Mouse (Mus musculus): ENCODE measurements at regions not wholly inside any gene's neighbourhood (a gene's known extent, or its start where the extent isn't known, plus 50 kb on each side); places are given as distances from the start of the nearest gene placed in this dataset.
A peak's percentile ranks its signal among the peaks of the same experiment; 100 is the strongest.

DNA sequence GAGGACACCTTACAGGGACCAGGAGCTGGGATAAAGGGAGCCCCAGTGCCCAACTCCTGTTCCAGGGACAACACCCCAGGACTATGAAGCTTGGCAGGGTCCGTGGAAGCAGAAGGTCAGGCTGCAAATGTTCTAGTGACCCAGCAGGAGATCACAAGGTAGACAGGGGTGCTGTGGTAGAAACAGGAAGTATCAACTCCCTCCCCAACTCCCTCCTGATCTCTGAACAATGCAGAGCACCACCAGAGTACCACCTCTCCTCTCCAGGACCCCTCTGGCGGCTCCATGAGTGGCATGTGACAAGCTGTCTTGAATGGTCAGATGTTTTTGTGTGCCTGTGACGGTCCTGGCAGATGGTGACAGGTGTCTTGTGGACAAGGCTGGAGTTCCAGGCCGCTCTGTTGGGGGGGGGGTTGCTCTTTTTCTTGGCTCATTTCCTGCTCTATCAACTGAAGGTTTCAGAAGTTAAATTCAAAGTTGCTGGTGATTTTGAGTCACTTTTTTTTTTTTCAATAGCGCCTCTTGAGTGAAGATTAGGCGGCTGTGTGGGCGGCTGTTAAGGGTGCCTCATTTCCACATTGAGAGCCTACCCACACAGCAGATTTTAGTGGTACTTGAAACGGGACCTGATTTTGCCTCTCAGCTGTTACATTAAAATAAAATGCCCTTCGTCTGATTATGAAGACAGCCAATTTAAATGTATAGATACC is 73.1 kb upstream of the 2410004P03Rik start:
- Histone ChIP-seq H3K36me3 (no peaks in the 10 kb centered on the region), H3K9me3 (replicated peaks) (no peaks in the 10 kb centered on the region), H3K27ac (replicated peaks) (0 out of 2 replicates have a peak overlapping the region, but pooled peaks have one; percentile 17), H3K27me3 (ENCODE audit: low read depth, poor library complexity, severe bottlenecking) (no peaks in the 10 kb centered on the region), H3K4me1 (peaks cover 13% of the 10 kb centered on the region), H3K4me3 (no peak overlapping the region)
- 84% methylated on average over 9 of the region's 9 CpGs for WGBS
- DNase-seq (ENCODE audit: low spot score) = no peak

DNA sequence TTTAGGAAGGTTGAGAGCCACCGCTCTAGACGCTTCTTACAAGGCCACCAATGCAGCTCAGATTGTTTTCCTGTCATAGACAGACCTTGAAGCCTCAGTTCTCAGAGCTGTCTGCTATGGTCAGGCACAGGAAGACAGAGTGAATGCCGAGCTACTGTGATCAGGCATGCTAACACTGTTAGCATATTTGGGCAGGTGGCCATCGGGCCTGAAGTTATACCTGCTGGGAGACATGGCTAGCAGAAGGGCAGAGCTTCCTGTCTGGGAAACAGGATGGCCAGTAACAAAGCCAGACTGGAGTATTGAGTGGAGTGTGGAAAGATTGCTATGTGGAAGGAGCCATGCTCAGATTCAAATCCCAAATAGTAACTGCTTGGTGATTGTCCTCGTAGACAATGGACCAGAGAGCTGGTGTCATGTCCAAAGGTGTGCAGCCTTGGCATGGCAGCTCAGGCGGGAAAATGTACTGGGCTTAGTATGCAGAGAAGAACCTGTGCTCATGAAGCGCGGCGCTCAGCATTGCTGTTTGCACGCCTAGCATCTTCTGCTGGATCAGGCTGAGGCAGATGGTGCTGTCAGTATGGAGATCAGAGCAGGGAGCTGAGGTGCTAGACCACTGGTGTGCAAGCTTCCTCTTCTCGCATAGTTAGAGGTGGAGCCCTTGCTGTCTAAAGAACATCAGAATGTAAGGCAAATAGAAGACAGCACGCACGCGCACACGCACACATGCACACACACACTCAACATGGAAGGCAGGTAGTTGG is 60.3 kb upstream of the 2410004P03Rik start:
- no peaks in the 10 kb centered on the region for H3K36me3 ChIP-seq
- no peak overlapping the region for H3K27ac ChIP-seq (replicated peaks)
- 92% methylated on average over 15 of the region's 15 CpGs for WGBS
- H3K4me1 ChIP-seq = peaks cover 4% of the 10 kb centered on the region; the same call in 1 of the 2 replicates
- H3K4me3 ChIP-seq = no peak overlapping the region
- H3K27me3 ChIP-seq (ENCODE audit: low read depth, poor library complexity, severe bottlenecking) = no peaks in the 10 kb centered on the region
- H3K9me3 ChIP-seq (replicated peaks) = no peaks in the 10 kb centered on the region
- no peak for DNase-seq (ENCODE audit: low spot score)

DNA sequence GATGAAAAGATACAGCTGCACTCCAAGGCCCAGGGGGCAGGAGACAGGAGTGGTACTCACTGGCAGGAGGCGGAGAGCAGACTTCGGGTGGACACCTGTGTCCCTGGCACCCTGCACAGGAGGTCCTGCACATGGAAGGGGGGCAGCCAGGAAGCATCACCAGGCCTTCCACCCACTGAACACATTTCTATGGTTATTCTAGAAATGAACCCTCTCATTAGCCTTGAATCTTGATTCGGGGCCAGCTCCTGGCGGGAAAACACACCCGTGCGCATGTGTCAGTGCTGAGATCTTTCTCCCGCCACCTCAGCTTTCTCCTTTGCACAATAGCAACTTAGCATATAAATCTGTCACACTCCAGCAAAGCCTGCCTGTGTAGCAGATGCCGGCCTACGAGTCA is 58.3 kb upstream of the 2410004P03Rik start:
- Histone ChIP-seq H3K9me3 (replicated peaks) (no peaks in the 10 kb centered on the region), H3K27me3 (ENCODE audit: low read depth, poor library complexity, severe bottlenecking) (no peaks in the 10 kb centered on the region), H3K36me3 (no peaks in the 10 kb centered on the region), H3K4me1 (peaks cover 4% of the 10 kb centered on the region; the same call in 1 of the 2 replicates), H3K4me3 (no peak overlapping the region), H3K27ac (replicated peaks) (peak overlapping the region; percentile 38; the same call in 1 of the 2 replicates)
- no peak for DNase-seq (ENCODE audit: low spot score)
- 76% methylated on average over 9 of the region's 9 CpGs for WGBS

DNA sequence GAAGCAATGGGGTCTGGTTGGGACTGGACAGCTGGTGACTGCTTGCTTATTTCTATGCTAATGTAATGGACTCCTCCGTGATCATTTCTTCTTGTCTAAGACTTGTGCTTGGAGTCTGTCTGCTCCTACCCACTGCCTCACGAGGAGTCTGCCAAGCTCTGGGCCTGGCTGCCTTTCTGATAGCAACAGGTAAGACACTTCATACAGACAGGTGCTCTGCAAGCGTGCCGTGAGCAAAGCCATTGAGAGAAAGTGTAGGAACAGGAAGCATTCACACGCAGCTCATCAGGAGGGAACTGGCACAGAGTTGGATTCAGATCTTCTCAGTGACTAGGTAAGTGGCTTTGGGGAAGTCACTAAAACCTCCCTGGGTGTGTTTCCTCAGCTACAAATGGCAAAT is 57.6 kb upstream of the 2410004P03Rik start:
- no peak for DNase-seq (ENCODE audit: low spot score)
- WGBS = 92% methylated on average over 5 of the region's 5 CpGs
- Histone ChIP-seq H3K36me3 (no peaks in the 10 kb centered on the region), H3K27me3 (ENCODE audit: low read depth, poor library complexity, severe bottlenecking) (no peaks in the 10 kb centered on the region), H3K4me3 (no peak overlapping the region), H3K4me1 (peaks cover 4% of the 10 kb centered on the region; the same call in 1 of the 2 replicates), H3K27ac (replicated peaks) (no peak overlapping the region), H3K9me3 (replicated peaks) (no peaks in the 10 kb centered on the region)

DNA sequence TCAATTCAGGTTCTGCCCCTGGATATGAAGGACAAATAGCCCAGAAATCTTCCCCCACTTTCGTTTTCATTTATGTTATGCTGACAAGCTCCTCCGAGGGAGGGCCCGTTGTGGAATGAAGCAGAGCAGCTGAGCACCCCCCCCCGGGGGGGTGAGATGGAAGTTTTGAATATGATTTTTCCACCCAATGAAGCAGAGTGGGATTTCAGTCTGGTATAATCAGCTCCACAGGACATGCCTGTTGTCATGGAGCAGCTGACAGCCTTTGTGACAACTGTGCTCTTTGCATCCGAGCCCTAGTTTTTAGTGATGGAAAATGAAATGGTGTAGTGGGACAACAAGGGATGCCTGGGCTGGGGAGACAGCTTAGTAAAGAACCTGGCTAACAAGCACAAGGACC is 52.4 kb upstream of the 2410004P03Rik start:
- Histone ChIP-seq H3K27me3 (ENCODE audit: low read depth, poor library complexity, severe bottlenecking) (no peaks in the 10 kb centered on the region), H3K9me3 (replicated peaks) (no peaks in the 10 kb centered on the region), H3K4me1 (peaks cover 10% of the 10 kb centered on the region), H3K27ac (replicated peaks) (no peak overlapping the region), H3K4me3 (no peak overlapping the region), H3K36me3 (no peaks in the 10 kb centered on the region)
- DNase-seq (ENCODE audit: low spot score) = no peak
- 78% methylated on average over 5 of the region's 5 CpGs for WGBS

Data from midbrain, embryonic 10.5 days (tissue).